15 mouse cellular contexts compared by ENCODE assay signal in the genomic region with DNA sequence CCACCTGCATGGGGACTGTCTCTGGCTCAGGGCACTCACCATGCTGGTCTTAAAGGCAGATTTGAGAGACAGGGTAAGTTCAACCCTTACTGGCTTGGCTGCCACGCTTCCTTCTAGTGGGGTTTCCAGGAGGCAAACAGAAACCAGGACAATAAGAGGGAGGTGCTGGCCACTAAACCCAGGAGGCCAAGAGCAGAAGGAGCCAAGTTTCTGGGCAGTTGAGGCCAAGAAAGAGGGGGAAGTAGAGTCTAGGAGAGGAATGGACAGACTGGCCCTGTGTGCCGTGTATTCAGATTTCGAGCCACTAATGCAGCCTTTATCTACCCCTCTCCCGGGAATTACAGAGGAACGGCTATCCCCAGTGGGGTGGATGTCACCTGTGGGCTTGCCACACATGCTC.
A peak's percentile ranks its signal among the peaks of the same experiment; 100 is the strongest.
DNase-seq lines count a peak whose midpoint lies in the region; ATAC-seq and TF ChIP-seq lines count a peak whose summit lies in the region.
"Had no signal": no experiment of that assay in that cellular context is flagged by ENCODE, and none has a peak within 500 bp of the region (broad histone marks: within the 10 kb centered on the region; RNA-seq: fewer than 3 reads in every experiment).

No protein-coding gene starts in this region.

- TF ChIP-seq CTCF in liver, postnatal 0 days (IDR thresholded peaks at IDR 0.05; ENCODE audit: low read depth) = no peak

- 54% methylated on average over 5 of the region's 5 CpGs for WGBS in heart, embryonic 13.5 days
- WGBS in neural tube, embryonic 11.5 days = 80% methylated on average over 5 of the region's 5 CpGs
- 64% methylated on average over 5 of the region's 5 CpGs for WGBS in liver, postnatal 0 days (ENCODE audit: insufficient replicate concordance)

- no peaks in the 10 kb centered on the region for H3K27me3 ChIP-seq in heart, embryonic 13.5 days (replicated peaks)
- no peaks in the 10 kb centered on the region for H3K27me3 ChIP-seq in neural tube, embryonic 11.5 days (ENCODE audit: control insufficient read depth, insufficient read depth, low read length)
- H3K27me3 ChIP-seq in liver, postnatal 0 days (ENCODE audit: insufficient read depth, low read length) = no peaks in the 10 kb centered on the region
- H3K27me3 ChIP-seq: embryonic facial prominence, embryonic 15.5 days; kidney, embryonic 15.5 days; limb, embryonic 13.5 days had no signal

- peaks cover 76% of the 10 kb centered on the region for H3K4me1 ChIP-seq in heart, embryonic 13.5 days
- H3K4me1 ChIP-seq in neural tube, embryonic 11.5 days (ENCODE audit: control insufficient read depth, insufficient read depth, low read length) = peaks cover 27% of the 10 kb centered on the region
- H3K4me1 ChIP-seq in liver, postnatal 0 days (ENCODE audit: insufficient read depth) = peaks cover 23% of the 10 kb centered on the region

- H3K9me3 ChIP-seq in heart, embryonic 13.5 days = no peaks in the 10 kb centered on the region
- no peaks in the 10 kb centered on the region for H3K9me3 ChIP-seq in neural tube, embryonic 11.5 days (ENCODE audit: control insufficient read depth, low read length)
- H3K9me3 ChIP-seq in liver, postnatal 0 days (ENCODE audit: low read length) = no peaks in the 10 kb centered on the region
- H3K9me3 ChIP-seq: embryonic facial prominence, embryonic 15.5 days; kidney, embryonic 15.5 days; limb, embryonic 13.5 days had no signal

- H3K36me3 ChIP-seq in heart, embryonic 13.5 days = no peaks in the 10 kb centered on the region
- no peaks in the 10 kb centered on the region for H3K36me3 ChIP-seq in neural tube, embryonic 11.5 days (ENCODE audit: control insufficient read depth, insufficient read depth, low read length)
- no peaks in the 10 kb centered on the region for H3K36me3 ChIP-seq in liver, postnatal 0 days (replicated peaks; ENCODE audit: insufficient read depth, low read length)
- H3K36me3 ChIP-seq: embryonic facial prominence, embryonic 15.5 days; kidney, embryonic 15.5 days; limb, embryonic 13.5 days had no signal

- H3K27ac ChIP-seq in heart, embryonic 13.5 days (replicated peaks) = peak overlapping the region; percentile 85
- no peak overlapping the region for H3K27ac ChIP-seq in neural tube, embryonic 11.5 days (ENCODE audit: low read depth, low read length)
- H3K27ac ChIP-seq in liver, postnatal 0 days (ENCODE audit: low read depth) = no peak overlapping the region
- H3K27ac ChIP-seq: embryonic facial prominence, embryonic 15.5 days; limb, embryonic 13.5 days had no signal

- no peak for TF ChIP-seq EP300 in liver, postnatal 0 days (IDR thresholded peaks at IDR 0.05; ENCODE audit: low read depth)

- H3K9ac ChIP-seq in heart, embryonic 13.5 days = peak overlapping the region; percentile 78; the same call in 1 of the 2 replicates
- H3K9ac ChIP-seq in neural tube, embryonic 11.5 days (ENCODE audit: low read length) = no peak overlapping the region
- no peak overlapping the region; the same call in 1 of the 2 replicates for H3K9ac ChIP-seq in liver, postnatal 0 days (replicated peaks)
- H3K9ac ChIP-seq: embryonic facial prominence, embryonic 15.5 days; kidney, embryonic 15.5 days; limb, embryonic 13.5 days had no signal

- no peak for DNase-seq in heart, postnatal 4 days
- peak; percentile 7 for DNase-seq in neural tube, embryonic 11.5 days (ENCODE audit: low spot score)
- no peak for DNase-seq in neural tube, embryonic 10.5 days (ENCODE audit: extremely low spot score, low spot score)
- DNase-seq in liver, postnatal 0 days = no peak
- DNase-seq in spleen, adult 18-20 months = no peak
- no peak for DNase-seq in right cerebral cortex, adult 18-20 months
- DNase-seq: adrenal gland, postnatal 10 days; cerebellum, postnatal 25 days; layer of hippocampus, postnatal 36 days had no signal

- peak overlapping the region; percentile 60 for H3K4me2 ChIP-seq in heart, embryonic 13.5 days
- H3K4me2 ChIP-seq in neural tube, embryonic 11.5 days (ENCODE audit: low read depth) = 0 out of 2 replicates have a peak overlapping the region, but pooled peaks have one; percentile 19
- peak overlapping the region; percentile 62 for H3K4me2 ChIP-seq in liver, postnatal 0 days (ENCODE audit: low read depth, low read length)
- H3K4me2 ChIP-seq: limb, embryonic 13.5 days had no signal

- peak overlapping the region; percentile 38; the same call in 1 of the 2 replicates for H3K4me3 ChIP-seq in heart, embryonic 13.5 days
- no peak overlapping the region for H3K4me3 ChIP-seq in neural tube, embryonic 11.5 days (ENCODE audit: low read depth, low read length)
- peak overlapping the region; percentile 45; the same call in 1 of the 2 replicates for H3K4me3 ChIP-seq in liver, postnatal 0 days (ENCODE audit: low read depth, low read length)
- H3K4me3 ChIP-seq: embryonic facial prominence, embryonic 15.5 days; limb, embryonic 13.5 days had no signal

- ATAC-seq in heart, embryonic 13.5 days (ENCODE audit: extremely low read depth, insufficient number of reproducible peaks, low FRiP score, low TSS enrichment) = no peak
- no peak for ATAC-seq in neural tube, embryonic 11.5 days (ENCODE audit: insufficient read depth, low FRiP score, low TSS enrichment)
- no peak for ATAC-seq in liver, postnatal 0 days
- no peak for ATAC-seq in granulocyte monocyte progenitor cell, adult 5-6 weeks (replicated peaks; ENCODE audit: poor library complexity, severe bottlenecking)
- ATAC-seq: CD4-positive, CD25-positive, alpha-beta regulatory T cell, adult 4 months had no signal
